Mouse (Mus musculus): ENCODE data around the gene Fam3b. TPM values are rescaled to one million over a fixed set of nuclear protein-coding genes. Genes with fewer than 3 reads are reported as not detected.

Gene Fam3b
- polyA plus RNA-seq, 1 experiment from 2014 or later, result not detected

- no peak for ATAC-seq (replicated peaks; ENCODE audit: insufficient number of reproducible peaks, low FRiP score, low TSS enrichment, low read depth)
- H3K9me3 ChIP-seq (replicated peaks; ENCODE audit: control insufficient read depth, low read length), result no peaks in the 10 kb centered on the region
- 83% methylated on average over 3 of the region's 3 CpGs for WGBS
These were observed 9.8 kb downstream of the Fam3b start for GRCm38 (mm10) chr16:97504793-97505192.

DNA sequence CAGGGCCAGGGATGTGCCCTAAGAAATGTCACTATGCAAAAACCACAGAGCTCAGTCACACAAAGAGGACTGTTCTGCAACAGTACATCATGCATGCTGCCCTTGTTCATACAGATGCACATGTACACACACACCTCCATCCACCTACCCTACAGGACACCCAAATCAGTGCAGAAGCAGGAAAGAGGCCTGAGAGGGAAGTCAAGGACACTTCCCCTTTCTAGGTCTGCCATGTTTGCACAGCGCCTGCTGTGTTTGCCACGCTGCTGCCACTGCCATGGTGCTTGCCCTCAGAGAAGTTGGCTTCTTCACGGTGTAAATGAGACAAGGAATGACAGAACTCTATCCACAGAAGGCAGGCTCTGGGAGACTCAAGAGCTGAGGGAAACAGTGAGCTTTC, 10.8 kb downstream of the Fam3b start:
- Histone ChIP-seq H3K27me3 (ENCODE audit: control insufficient read depth, insufficient read depth, low read length) (no peaks in the 10 kb centered on the region), H3K4me3 (ENCODE audit: low read depth, low read length) (no peak overlapping the region), H3K4me1 (ENCODE audit: control insufficient read depth, insufficient read depth, low read length) (no peaks in the 10 kb centered on the region), H3K4me2 (ENCODE audit: low read depth, low read length) (no peak overlapping the region), H3K27ac (replicated peaks; ENCODE audit: low read depth, low read length) (no peak overlapping the region), H3K36me3 (replicated peaks; ENCODE audit: control insufficient read depth, insufficient read depth, low read depth, low read length) (no peaks in the 10 kb centered on the region), H3K9me3 (replicated peaks; ENCODE audit: control insufficient read depth, low read length) (no peaks in the 10 kb centered on the region), H3K9ac (replicated peaks; ENCODE audit: low read length) (no peak overlapping the region)
- DNase-seq (ENCODE audit: low spot score), result no peak
- whole genome bisulfite sequencing, result 76% methylated on average over 3 of the region's 3 CpGs
- no peak for ATAC-seq (replicated peaks; ENCODE audit: insufficient number of reproducible peaks, low FRiP score, low TSS enrichment, low read depth)

More at GRCm38 (mm10) chr16:97504793-97505192, 9.8 kb downstream of the Fam3b start:
- Histone ChIP-seq H3K9ac (replicated peaks; ENCODE audit: low read length) (no peak overlapping the region), H3K36me3 (replicated peaks; ENCODE audit: control insufficient read depth, insufficient read depth, low read depth, low read length) (no peaks in the 10 kb centered on the region), H3K4me1 (ENCODE audit: control insufficient read depth, insufficient read depth, low read length) (no peaks in the 10 kb centered on the region), H3K4me2 (ENCODE audit: low read depth, low read length) (no peak overlapping the region), H3K4me3 (ENCODE audit: low read depth, low read length) (no peak overlapping the region), H3K27ac (replicated peaks; ENCODE audit: low read depth, low read length) (no peak overlapping the region), H3K27me3 (ENCODE audit: control insufficient read depth, insufficient read depth, low read length) (no peaks in the 10 kb centered on the region)
- no peak for DNase-seq (ENCODE audit: low spot score)

DNA sequence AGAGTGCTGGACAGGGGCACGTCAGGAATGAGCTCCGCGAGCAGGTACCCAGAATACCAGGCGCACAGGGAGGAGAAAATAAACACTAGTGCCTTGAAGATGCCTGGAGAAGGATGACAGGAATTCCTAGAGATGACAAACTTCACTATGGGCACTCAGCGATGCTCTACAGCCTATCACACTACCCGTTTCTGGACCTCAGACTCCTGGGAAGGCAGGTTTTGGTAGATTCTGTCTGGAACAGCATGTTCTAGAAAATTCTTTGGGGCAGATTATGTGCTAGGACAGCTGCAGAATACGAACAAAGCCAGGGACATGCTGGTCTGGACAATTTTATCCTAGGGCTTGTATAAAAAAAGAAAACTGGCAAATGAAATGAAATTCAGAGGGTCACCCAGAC, 13.7 kb downstream of the Fam3b start:
- H3K4me2 ChIP-seq (ENCODE audit: low read depth, low read length), result no peak overlapping the region
- H3K36me3 ChIP-seq (replicated peaks; ENCODE audit: control insufficient read depth, insufficient read depth, low read depth, low read length), result no peaks in the 10 kb centered on the region
- H3K4me1 ChIP-seq (ENCODE audit: control insufficient read depth, insufficient read depth, low read length), result no peaks in the 10 kb centered on the region
- no peak overlapping the region for H3K9ac ChIP-seq (replicated peaks; ENCODE audit: low read length)
- WGBS, result 87% methylated on average over 7 of the region's 7 CpGs
- H3K4me3 ChIP-seq (ENCODE audit: low read depth, low read length), result no peak overlapping the region
- no peaks in the 10 kb centered on the region for H3K9me3 ChIP-seq (replicated peaks; ENCODE audit: control insufficient read depth, low read length)
- ATAC-seq (replicated peaks; ENCODE audit: insufficient number of reproducible peaks, low FRiP score, low TSS enrichment, low read depth) (no peak), DNase-seq (ENCODE audit: low spot score) (no peak)
- H3K27ac ChIP-seq (replicated peaks; ENCODE audit: low read depth, low read length), result no peak overlapping the region
- no peaks in the 10 kb centered on the region for H3K27me3 ChIP-seq (ENCODE audit: control insufficient read depth, insufficient read depth, low read length)

- 90% methylated on average over 7 of the region's 7 CpGs for WGBS
- Histone ChIP-seq H3K4me2 (ENCODE audit: low read depth, low read length) (no peak overlapping the region), H3K9ac (replicated peaks; ENCODE audit: low read length) (no peak overlapping the region), H3K27ac (replicated peaks; ENCODE audit: low read depth, low read length) (no peak overlapping the region), H3K27me3 (ENCODE audit: control insufficient read depth, insufficient read depth, low read length) (no peaks in the 10 kb centered on the region), H3K36me3 (replicated peaks; ENCODE audit: control insufficient read depth, insufficient read depth, low read depth, low read length) (no peaks in the 10 kb centered on the region), H3K4me1 (ENCODE audit: control insufficient read depth, insufficient read depth, low read length) (no peaks in the 10 kb centered on the region), H3K4me3 (ENCODE audit: low read depth, low read length) (no peak overlapping the region), H3K9me3 (replicated peaks; ENCODE audit: control insufficient read depth, low read length) (no peaks in the 10 kb centered on the region)
- ATAC-seq (replicated peaks; ENCODE audit: insufficient number of reproducible peaks, low FRiP score, low TSS enrichment, low read depth) (no peak), DNase-seq (ENCODE audit: low spot score) (no peak)
These were observed 15.2 kb downstream of the Fam3b start for GRCm38 (mm10) chr16:97499450-97499849.

GRCm38 (mm10) chr16:97498139-97498538, 16.5 kb downstream of the Fam3b start:
- WGBS, result 94% methylated on average over 3 of the region's 3 CpGs
- Histone ChIP-seq H3K4me1 (ENCODE audit: control insufficient read depth, insufficient read depth, low read length) (no peaks in the 10 kb centered on the region), H3K9me3 (replicated peaks; ENCODE audit: control insufficient read depth, low read length) (no peaks in the 10 kb centered on the region), H3K4me2 (ENCODE audit: low read depth, low read length) (no peak overlapping the region), H3K36me3 (replicated peaks; ENCODE audit: control insufficient read depth, insufficient read depth, low read depth, low read length) (no peaks in the 10 kb centered on the region), H3K4me3 (ENCODE audit: low read depth, low read length) (no peak overlapping the region), H3K9ac (replicated peaks; ENCODE audit: low read length) (no peak overlapping the region), H3K27ac (replicated peaks; ENCODE audit: low read depth, low read length) (no peak overlapping the region), H3K27me3 (ENCODE audit: control insufficient read depth, insufficient read depth, low read length) (no peaks in the 10 kb centered on the region)
- ATAC-seq (replicated peaks; ENCODE audit: insufficient number of reproducible peaks, low FRiP score, low TSS enrichment, low read depth) (no peak), DNase-seq (ENCODE audit: low spot score) (no peak)

- DNase-seq (ENCODE audit: low spot score), result no peak
- Histone ChIP-seq H3K9ac (replicated peaks; ENCODE audit: low read length) (no peak overlapping the region), H3K27ac (replicated peaks; ENCODE audit: low read depth, low read length) (no peak overlapping the region), H3K27me3 (ENCODE audit: control insufficient read depth, insufficient read depth, low read length) (no peaks in the 10 kb centered on the region), H3K36me3 (replicated peaks; ENCODE audit: control insufficient read depth, insufficient read depth, low read depth, low read length) (no peaks in the 10 kb centered on the region), H3K4me3 (ENCODE audit: low read depth, low read length) (no peak overlapping the region), H3K9me3 (replicated peaks; ENCODE audit: control insufficient read depth, low read length) (no peaks in the 10 kb centered on the region), H3K4me1 (ENCODE audit: control insufficient read depth, insufficient read depth, low read length) (no peaks in the 10 kb centered on the region), H3K4me2 (ENCODE audit: low read depth, low read length) (no peak overlapping the region)
- ATAC-seq (replicated peaks; ENCODE audit: insufficient number of reproducible peaks, low FRiP score, low TSS enrichment, low read depth), result no peak
- WGBS, result 53% methylated on average over 5 of the region's 5 CpGs
These were observed 16.9 kb downstream of the Fam3b start for GRCm38 (mm10) chr16:97497682-97498081.

DNA sequence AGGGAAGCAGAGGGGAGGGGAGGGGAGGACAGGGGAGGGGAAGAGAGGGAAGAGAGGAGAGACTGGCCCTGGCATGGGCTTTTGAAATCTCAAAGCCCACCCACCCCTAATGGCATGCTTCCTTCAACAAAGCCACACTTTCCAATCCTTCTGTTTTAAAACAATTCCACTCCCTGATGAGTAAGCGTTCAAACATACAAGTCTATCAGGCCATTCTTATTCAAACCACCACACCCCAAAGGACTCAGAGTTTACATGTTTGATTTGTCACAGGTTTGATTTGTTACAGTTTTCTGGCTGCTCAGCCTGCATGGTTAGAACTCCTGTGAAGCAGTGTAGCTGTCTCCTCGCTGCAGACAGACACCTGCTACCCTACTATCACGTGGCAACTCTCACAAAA, 18.6 kb downstream of the Fam3b start:
- WGBS, result 56% methylated on average over 3 of the region's 3 CpGs
- Histone ChIP-seq H3K9ac (replicated peaks; ENCODE audit: low read length) (no peak overlapping the region), H3K4me3 (ENCODE audit: low read depth, low read length) (no peak overlapping the region), H3K9me3 (replicated peaks; ENCODE audit: control insufficient read depth, low read length) (no peaks in the 10 kb centered on the region), H3K27me3 (ENCODE audit: control insufficient read depth, insufficient read depth, low read length) (no peaks in the 10 kb centered on the region), H3K36me3 (replicated peaks; ENCODE audit: control insufficient read depth, insufficient read depth, low read depth, low read length) (no peaks in the 10 kb centered on the region), H3K4me1 (ENCODE audit: control insufficient read depth, insufficient read depth, low read length) (no peaks in the 10 kb centered on the region), H3K4me2 (ENCODE audit: low read depth, low read length) (no peak overlapping the region), H3K27ac (replicated peaks; ENCODE audit: low read depth, low read length) (no peak overlapping the region)
- DNase-seq (ENCODE audit: low spot score) (no peak), ATAC-seq (replicated peaks; ENCODE audit: insufficient number of reproducible peaks, low FRiP score, low TSS enrichment, low read depth) (no peak)

- Histone ChIP-seq H3K27me3 (ENCODE audit: control insufficient read depth, insufficient read depth, low read length) (no peaks in the 10 kb centered on the region), H3K9ac (replicated peaks; ENCODE audit: low read length) (no peak overlapping the region), H3K36me3 (replicated peaks; ENCODE audit: control insufficient read depth, insufficient read depth, low read depth, low read length) (no peaks in the 10 kb centered on the region), H3K4me2 (ENCODE audit: low read depth, low read length) (no peak overlapping the region), H3K9me3 (replicated peaks; ENCODE audit: control insufficient read depth, low read length) (no peaks in the 10 kb centered on the region), H3K4me3 (ENCODE audit: low read depth, low read length) (no peak overlapping the region), H3K4me1 (ENCODE audit: control insufficient read depth, insufficient read depth, low read length) (no peaks in the 10 kb centered on the region), H3K27ac (replicated peaks; ENCODE audit: low read depth, low read length) (no peak overlapping the region)
- DNase-seq (ENCODE audit: low spot score), result no peak
- 83% methylated on average over 1 of the region's 1 CpGs for WGBS
- ATAC-seq (replicated peaks; ENCODE audit: insufficient number of reproducible peaks, low FRiP score, low TSS enrichment, low read depth), result no peak
These were observed 22.2 kb downstream of the Fam3b start for GRCm38 (mm10) chr16:97492369-97492768.
